Mouse (Mus musculus): ENCODE measurements at regions not wholly inside any gene's neighbourhood (a gene's known extent, or its start where the extent isn't known, plus 50 kb on each side); places are given as distances from the start of the nearest gene placed in this dataset.

DNA sequence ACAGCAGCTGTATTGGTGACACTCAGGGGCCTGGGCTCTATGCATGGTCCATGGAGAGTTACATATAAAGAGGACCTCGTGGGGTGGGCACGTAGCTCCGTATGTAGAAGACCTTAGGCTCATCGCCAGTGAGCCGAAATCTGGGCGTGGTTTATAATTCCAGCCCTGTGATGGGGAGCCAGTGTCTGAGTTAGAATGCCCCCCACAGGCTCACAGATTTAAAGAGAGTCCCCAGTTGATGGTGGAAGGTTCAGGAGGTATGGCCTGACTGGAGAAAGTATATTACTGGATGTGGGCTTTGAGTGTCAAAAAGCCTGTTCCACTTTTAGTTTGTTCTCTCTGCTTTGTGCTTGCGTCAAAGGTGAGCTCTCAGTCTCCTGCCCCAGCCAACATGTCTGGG, 54.8 kb downstream of the 1700122O11Rik start:
- ATAC-seq (replicated peaks; ENCODE audit: poor library complexity), result no peak

DNA sequence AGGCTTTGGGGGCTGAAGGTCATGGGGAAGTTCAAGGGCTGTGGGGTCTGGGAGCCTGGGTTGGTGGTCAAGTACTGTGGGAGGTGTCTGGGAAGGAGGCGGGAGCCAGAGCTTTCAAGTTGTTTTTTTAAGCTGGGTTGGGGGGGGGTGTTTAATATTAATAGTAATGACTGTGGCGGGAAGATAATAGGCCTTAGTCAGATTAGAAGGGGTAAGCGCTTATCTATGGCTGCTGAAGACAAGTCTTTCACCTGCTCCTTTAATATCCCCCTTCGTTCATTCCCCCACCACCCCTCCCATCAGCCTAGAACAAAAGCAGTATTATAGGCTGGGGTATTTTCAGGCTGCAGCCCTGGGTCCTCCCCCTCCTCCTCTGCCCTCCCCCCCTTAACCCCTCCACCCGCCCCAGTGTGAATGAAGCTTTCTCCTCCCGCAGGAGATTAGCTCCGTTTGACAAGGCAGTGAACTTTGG, 56.5 kb downstream of the 1700122O11Rik start:
- peak; percentile 58 for ATAC-seq (replicated peaks; ENCODE audit: poor library complexity)

DNA sequence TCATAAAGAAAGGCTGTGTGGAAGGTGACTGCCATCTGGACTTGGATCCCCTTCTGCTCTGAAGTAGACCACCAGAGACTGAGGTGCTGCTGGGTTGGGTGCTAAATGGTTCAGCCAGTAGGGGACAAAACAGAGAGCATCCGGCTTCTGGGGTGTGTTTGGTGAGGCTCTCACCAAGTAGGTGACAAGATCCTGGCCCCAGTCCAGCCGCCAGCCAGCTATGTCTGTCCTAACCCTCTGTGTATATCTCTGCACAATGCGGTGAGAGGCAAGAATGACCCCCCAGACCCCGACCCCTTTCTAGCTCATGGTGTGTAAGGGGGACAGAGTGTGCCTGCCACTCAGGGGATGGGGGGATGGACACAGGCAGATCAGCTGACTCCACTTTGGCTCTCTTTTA, 54.8 kb upstream of the Foxp4 start:
- no peak for ATAC-seq (replicated peaks; ENCODE audit: poor library complexity)

DNA sequence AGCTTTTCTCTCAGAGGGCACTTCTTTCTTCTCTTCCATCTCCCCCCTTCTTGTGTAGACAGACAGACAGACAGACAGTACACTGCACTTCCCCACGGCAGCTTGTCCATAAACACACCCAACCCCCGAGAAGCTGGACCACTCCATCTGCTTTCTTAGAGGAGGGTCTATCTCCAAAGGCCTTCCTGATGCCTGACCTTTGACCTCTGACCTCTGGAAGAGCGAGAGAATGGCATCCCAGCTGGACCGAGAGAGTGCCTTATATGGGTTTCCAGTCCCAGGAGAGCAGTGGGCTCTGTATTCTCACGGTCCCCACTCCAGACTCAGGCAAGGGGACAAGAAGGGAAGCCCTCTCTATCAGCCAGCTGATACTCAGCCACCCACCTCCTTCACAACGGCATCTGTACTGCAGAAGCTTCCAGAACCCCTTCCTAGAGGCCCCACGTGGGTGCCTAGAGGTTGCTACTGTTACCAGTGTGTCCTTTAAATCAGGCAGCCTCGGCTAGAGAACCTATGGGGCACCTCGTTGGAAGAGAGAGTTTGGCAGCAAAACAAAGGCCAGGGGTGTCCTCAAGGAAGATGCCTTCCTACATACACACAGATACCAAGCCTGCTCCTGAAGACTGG, 54.1 kb upstream of the Foxp4 start:
- ATAC-seq (replicated peaks; ENCODE audit: poor library complexity), result no peak

DNA sequence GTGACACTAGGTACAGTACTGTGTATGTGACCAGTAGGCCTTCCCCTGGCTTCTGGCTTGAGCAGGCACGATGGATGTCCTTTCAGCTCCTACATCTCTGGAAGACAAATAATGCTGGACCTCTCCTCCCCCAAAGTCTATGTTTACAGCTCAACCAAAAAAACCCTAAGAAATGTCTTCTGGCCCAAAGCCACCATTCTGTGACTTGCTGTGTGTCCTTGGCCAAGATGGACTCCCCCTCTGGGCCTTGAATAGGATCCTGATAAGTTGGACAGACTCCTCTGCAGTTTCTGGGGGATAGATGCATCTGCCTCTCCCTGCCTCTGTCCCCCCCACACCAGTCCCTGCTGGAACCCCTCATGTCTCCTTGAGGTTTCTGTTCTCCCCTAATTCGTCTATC, 53.6 kb upstream of the Foxp4 start:
- no peak for ATAC-seq (replicated peaks; ENCODE audit: poor library complexity)

DNA sequence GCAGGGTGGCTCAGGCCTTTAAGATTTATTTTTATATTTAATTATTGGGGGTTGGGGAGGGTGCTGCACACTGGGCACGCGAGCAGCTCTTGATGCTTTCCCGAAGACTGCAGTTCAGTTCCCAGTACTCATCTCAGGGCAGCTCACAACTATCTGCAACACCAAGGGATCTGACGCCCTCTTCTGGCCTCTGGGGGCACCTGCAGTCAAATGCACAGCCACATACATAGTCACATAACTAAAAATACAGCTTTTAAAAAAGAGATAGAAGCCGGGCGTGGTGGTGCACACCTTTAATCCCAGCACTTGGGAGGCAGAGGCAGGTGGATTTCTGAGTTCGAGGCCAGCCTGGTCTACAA, 52.5 kb upstream of the Foxp4 start:
- no peak for ATAC-seq (replicated peaks; ENCODE audit: poor library complexity)

DNA sequence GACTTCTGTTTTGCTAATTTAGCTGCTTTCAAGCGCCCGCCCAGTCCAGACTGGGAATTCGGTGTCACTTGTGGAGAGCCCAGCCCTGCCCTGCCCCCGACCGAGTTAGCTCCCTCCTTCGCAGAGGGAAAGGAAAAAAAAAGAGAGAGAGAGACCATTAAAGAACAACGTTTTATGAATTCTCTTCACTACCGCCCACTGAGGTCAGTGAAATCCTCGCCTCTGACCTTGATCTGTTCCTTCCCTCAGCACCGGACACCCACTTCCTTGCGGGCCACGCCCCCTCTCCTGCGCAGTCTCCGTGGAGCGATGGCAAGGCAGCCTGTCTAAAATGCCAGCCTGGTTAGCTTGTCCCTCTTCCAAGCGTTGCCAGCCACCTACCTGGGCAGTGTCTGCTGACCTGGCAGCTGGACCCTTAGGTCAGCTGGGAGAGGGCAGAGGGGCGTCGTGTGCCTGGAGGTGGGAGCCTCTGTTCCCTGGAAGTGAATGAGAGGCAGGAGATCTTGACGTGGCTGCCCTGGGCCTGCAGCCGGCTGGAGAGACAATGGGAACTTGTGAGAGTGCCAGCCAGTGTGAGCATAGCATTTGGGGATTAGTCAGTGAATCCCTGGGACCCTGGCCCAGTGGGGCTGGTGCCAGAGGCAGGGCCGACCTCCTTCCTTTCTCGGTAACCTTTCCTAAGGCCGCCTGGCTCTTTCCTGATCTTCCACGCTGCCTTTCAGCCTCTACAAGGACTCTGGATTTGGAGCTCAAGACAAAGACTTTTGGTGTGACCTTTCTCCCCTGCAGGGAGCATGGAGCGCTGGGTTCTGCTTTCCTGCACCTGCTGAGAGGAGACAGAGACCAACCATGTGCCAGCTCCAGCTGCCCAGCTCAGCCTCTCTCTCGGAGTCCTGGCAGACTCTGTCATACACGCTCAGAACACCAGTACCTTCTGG, 51.9 kb upstream of the Foxp4 start:
- no peak for ATAC-seq (replicated peaks; ENCODE audit: poor library complexity)

DNA sequence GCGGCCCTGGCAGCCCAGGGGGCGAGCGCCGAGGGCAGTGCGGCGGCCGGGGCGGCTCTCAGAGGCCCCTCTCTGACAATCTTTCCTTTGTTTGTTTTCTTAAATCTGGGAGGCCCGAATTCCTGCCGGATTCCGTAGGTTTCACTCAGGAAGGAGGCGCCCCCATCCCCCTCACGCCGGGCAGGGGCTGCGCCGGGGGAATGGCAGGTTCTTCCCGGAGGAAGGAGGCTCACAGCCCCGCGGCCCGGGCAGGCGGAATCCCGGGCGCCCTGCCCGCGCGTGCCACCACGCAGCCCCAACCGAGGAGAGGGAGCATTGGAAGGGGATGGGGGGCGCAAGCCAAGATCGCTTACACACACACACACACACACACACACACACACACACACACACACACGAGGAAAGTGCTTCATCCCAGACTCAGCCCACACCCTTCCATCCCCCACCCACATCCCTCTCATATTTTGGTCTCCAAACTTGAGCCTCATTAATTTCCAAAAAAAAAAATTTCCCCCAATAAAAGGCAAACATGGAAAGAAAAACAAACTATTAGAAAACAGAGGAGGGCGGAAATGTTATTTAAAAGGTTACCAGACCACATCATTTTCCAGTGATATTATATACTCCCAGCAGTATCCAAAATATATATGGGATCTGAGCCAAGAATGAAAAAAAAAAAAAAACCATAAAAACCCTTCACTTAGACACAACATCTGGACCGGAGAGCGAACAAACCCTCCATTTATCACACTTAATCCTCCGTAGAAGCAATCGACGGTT, 51.0 kb upstream of the Foxp4 start:
- ATAC-seq (replicated peaks; ENCODE audit: poor library complexity), result no peak

DNA sequence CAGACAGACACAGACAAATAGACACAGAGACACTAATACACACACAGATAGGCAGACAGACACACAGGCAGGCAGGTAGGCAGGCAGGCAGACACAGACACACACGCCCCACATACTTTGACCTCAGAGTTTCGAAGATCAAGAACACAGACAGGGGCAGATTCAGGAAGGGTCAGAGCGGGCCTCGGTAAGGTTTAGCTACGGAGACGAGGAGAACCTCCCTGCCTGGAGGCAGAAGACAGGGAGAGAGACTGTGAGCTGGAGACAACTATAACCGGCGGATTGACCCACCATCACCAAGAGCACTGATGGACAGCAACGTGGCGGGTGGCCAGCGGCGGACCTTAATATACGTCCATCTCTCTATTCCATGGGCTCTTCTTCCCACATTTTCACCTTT, 50.1 kb upstream of the Foxp4 start:
- ATAC-seq (replicated peaks; ENCODE audit: poor library complexity), result peak; percentile 30; the same call in 1 of the 2 replicates
